Mouse (Mus musculus): Measurements from ENCODE around the gene Tmed9. TPM values are rescaled to one million over a fixed set of nuclear protein-coding genes. Genes with fewer than 3 reads are reported as not detected.

Gene Tmed9
- total RNA-seq, 2 experiments from 2014 or later, result 117 to 123 TPM

Other genes with a start within 250 kb of the Tmed9 start
- 1 to 10 TPM; 1.2 to 1.6 TPM for gene Mxd3, start 243.9 kb upstream of the Tmed9 start, total RNA-seq (2021)
- gene Lman2, start 210.9 kb upstream of the Tmed9 start, total RNA-seq (2021), result 10 to 100 TPM; 47.5 to 51.0 TPM
- gene Rgs14, start 204.0 kb upstream of the Tmed9 start, total RNA-seq (2021), result 10 to 100 TPM; 33.3 to 35.4 TPM
- gene Slc34a1, start 175.5 kb upstream of the Tmed9 start, total RNA-seq (2021), result under 1 TPM in 1 of 2 experiments, not detected in 1; 0.72 TPM
- under 1 TPM in 1 of 2 experiments, not detected in 1; 0.70 TPM for gene Pfn3, start 158.5 kb upstream of the Tmed9 start, total RNA-seq (2021)
- gene F12, start 146.9 kb upstream of the Tmed9 start, total RNA-seq (2021), result under 1 TPM in 1 of 2 experiments, not detected in 1; 0.30 TPM
- 10 to 100 TPM; 67.5 to 67.8 TPM for gene Grk6, start 128.7 kb upstream of the Tmed9 start, total RNA-seq (2021)
- 100 to 1,000 TPM in 1 of 2 experiments, 10 to 100 TPM in 1; 98.9 to 104 TPM for gene Prr7, start 109.5 kb upstream of the Tmed9 start, total RNA-seq (2021)
- 100 to 1,000 TPM; 326 to 327 TPM for gene Dbn1, start 85.6 kb upstream of the Tmed9 start, total RNA-seq (2021)
- 10 to 100 TPM; 66.0 to 79.4 TPM for gene Pdlim7, start 60.1 kb upstream of the Tmed9 start, total RNA-seq (2021)
- gene Dok3, start 44.4 kb upstream of the Tmed9 start, total RNA-seq (2021), result 1 to 10 TPM; 6.2 to 7.9 TPM
- 10 to 100 TPM; 47.5 to 50.9 TPM for gene Ddx41, start 37.1 kb upstream of the Tmed9 start, total RNA-seq (2021)
- gene Fam193b, start 2.6 kb upstream of the Tmed9 start, total RNA-seq (2021), result 10 to 100 TPM; 62.8 to 71.1 TPM
- gene B4galt7, start 26.2 kb downstream of the Tmed9 start, total RNA-seq (2021), result 10 to 100 TPM; 22.6 to 23.3 TPM
- gene Caml, start 49.3 kb downstream of the Tmed9 start, total RNA-seq (2021), result 10 to 100 TPM; 41.2 to 49.3 TPM
- gene Ddx46, start 61.3 kb downstream of the Tmed9 start, total RNA-seq (2021), result 10 to 100 TPM; 37.8 to 44.3 TPM
- gene B230219D22Rik, start 119.4 kb downstream of the Tmed9 start, total RNA-seq (2021), result 10 to 100 TPM; 86.0 to 89.1 TPM
- 10 to 100 TPM; 68.4 to 69.2 TPM for gene Txndc15, start 140.9 kb downstream of the Tmed9 start, total RNA-seq (2021)
- gene Pcbd2, start 153.6 kb downstream of the Tmed9 start, total RNA-seq (2021), result 10 to 100 TPM; 22.9 to 23.4 TPM
- under 1 TPM; 0.26 to 0.42 TPM for gene Catsper3, start 210.8 kb downstream of the Tmed9 start, total RNA-seq (2021)

Data from left cerebral cortex, postnatal 14 days (tissue).